Comparison of ENCODE assay signal across 31 mouse cellular contexts in the genomic region with DNA sequence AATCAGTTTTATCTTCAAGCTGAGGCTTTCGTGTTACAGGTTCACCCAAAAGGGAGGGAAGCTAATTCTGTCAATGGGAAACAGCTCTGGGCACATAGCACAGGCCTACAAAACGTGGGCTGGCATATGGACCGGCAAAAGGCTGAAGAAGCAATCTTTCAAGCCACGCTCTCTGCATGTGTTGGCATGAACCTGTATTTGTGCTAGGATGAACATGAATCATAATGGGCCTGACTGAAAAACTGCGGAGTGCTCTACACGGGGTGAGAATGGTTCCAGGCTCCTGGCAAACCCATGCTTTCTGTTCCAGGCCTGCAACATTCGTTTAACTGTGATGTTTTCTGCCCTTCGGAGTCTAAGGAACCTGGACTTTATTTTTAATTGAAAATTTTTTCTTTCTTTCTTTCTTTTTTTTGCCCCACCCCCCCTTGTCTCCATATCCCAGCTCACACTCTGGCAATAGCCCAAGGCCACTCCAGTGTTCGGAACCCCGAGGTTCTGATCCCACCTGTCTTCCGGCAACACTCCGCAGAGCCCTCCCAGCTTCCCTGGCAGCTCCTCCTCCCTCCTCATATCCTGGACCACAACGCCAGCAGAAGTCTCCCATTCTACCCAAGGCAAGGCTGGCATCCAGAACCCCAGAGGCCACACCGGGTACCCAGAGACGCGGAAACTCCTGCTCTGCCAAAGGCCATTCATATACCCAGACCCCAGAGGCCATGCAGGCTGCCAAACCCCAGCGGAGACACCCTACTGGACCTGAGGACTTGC. TPM values are rescaled to one million over a fixed set of nuclear protein-coding genes. Genes with fewer than 3 reads are reported as not detected.
A peak's percentile ranks its signal among the peaks of the same experiment; 100 is the strongest.
DNase-seq lines count a peak whose midpoint lies in the region; ATAC-seq and TF ChIP-seq lines count a peak whose summit lies in the region.
"Had no signal": no experiment of that assay in that cellular context is flagged by ENCODE, and none has a peak within 500 bp of the region (broad histone marks: within the 10 kb centered on the region; RNA-seq: fewer than 3 reads in every experiment).

No protein-coding gene starts in this region.

- H3K27ac ChIP-seq in hindbrain, postnatal 0 days, result no peak overlapping the region
- no peak overlapping the region for H3K27ac ChIP-seq in hindbrain, embryonic 16.5 days (ENCODE audit: low read depth, low read length)
- no peak overlapping the region for H3K27ac ChIP-seq in liver, embryonic 11.5 days (ENCODE audit: low read depth, low read length)
- H3K27ac ChIP-seq: embryonic facial prominence, embryonic 12.5 days; heart, embryonic 10.5 days; hindbrain, embryonic 13.5 days; left cerebral cortex, adult 2 months; limb, embryonic 10.5 days; limb, embryonic 15.5 days; liver, embryonic 14.5 days; macrophage; midbrain, embryonic 13.5 days had no signal

- no peak overlapping the region for H3K4me3 ChIP-seq in hindbrain, postnatal 0 days (ENCODE audit: low read length)
- H3K4me3 ChIP-seq in hindbrain, embryonic 16.5 days (ENCODE audit: low read length), result no peak overlapping the region
- H3K4me3 ChIP-seq in liver, embryonic 11.5 days (ENCODE audit: low read depth, low read length), result no peak overlapping the region
- H3K4me3 ChIP-seq: embryonic facial prominence, embryonic 12.5 days; heart, embryonic 10.5 days; hindbrain, embryonic 13.5 days; left cerebral cortex, adult 2 months; limb, embryonic 10.5 days; limb, embryonic 15.5 days; midbrain, embryonic 13.5 days had no signal

- H3K9ac ChIP-seq in hindbrain, postnatal 0 days (replicated peaks; ENCODE audit: low read length), result no peak overlapping the region
- no peak overlapping the region for H3K9ac ChIP-seq in hindbrain, embryonic 16.5 days (ENCODE audit: low read depth, low read length)
- no peak overlapping the region for H3K9ac ChIP-seq in liver, embryonic 11.5 days (ENCODE audit: low read depth, low read length)
- H3K9ac ChIP-seq: embryonic facial prominence, embryonic 12.5 days; hindbrain, embryonic 13.5 days; limb, embryonic 15.5 days; liver, embryonic 14.5 days; midbrain, embryonic 13.5 days had no signal

- no peak overlapping the region for H3K4me2 ChIP-seq in hindbrain, postnatal 0 days (ENCODE audit: low read depth, low read length)
- H3K4me2 ChIP-seq in hindbrain, embryonic 16.5 days (ENCODE audit: low read length), result no peak overlapping the region
- no peak overlapping the region for H3K4me2 ChIP-seq in liver, embryonic 11.5 days
- H3K4me2 ChIP-seq: embryonic facial prominence, embryonic 12.5 days; hindbrain, embryonic 13.5 days; limb, embryonic 15.5 days; midbrain, embryonic 13.5 days had no signal

- no peaks in the 10 kb centered on the region for H3K9me3 ChIP-seq in hindbrain, postnatal 0 days (ENCODE audit: low read length)
- no peaks in the 10 kb centered on the region for H3K9me3 ChIP-seq in hindbrain, embryonic 16.5 days (ENCODE audit: control insufficient read depth, low read length)
- no peaks in the 10 kb centered on the region for H3K9me3 ChIP-seq in liver, embryonic 11.5 days (ENCODE audit: control insufficient read depth, low read length)
- H3K9me3 ChIP-seq: embryonic facial prominence, embryonic 12.5 days; G1E; heart, embryonic 10.5 days; hindbrain, embryonic 13.5 days; limb, embryonic 10.5 days; limb, embryonic 15.5 days; midbrain, embryonic 13.5 days had no signal

- TF ChIP-seq CTCF in hindbrain, postnatal 0 days (IDR thresholded peaks at IDR 0.05; ENCODE audit: low read depth), result no peak

- 64% methylated on average over 17 of the region's 17 CpGs for WGBS in hindbrain, postnatal 0 days
- 77% methylated on average over 17 of the region's 17 CpGs for WGBS in hindbrain, embryonic 16.5 days
- 86% methylated on average over 17 of the region's 17 CpGs for WGBS in liver, embryonic 11.5 days

- H3K27me3 ChIP-seq in hindbrain, postnatal 0 days (ENCODE audit: insufficient read depth, low read length), result no peaks in the 10 kb centered on the region
- H3K27me3 ChIP-seq in hindbrain, embryonic 16.5 days (replicated peaks; ENCODE audit: control insufficient read depth, insufficient read depth, low read length), result no peaks in the 10 kb centered on the region
- no peaks in the 10 kb centered on the region for H3K27me3 ChIP-seq in liver, embryonic 11.5 days (replicated peaks; ENCODE audit: control insufficient read depth, insufficient read depth, low read length)
- H3K27me3 ChIP-seq: embryonic facial prominence, embryonic 12.5 days; hindbrain, embryonic 13.5 days; limb, embryonic 15.5 days; midbrain, embryonic 13.5 days had no signal

- H3K4me1 ChIP-seq in hindbrain, postnatal 0 days (ENCODE audit: insufficient read depth, low read length), result no peaks in the 10 kb centered on the region
- no peaks in the 10 kb centered on the region for H3K4me1 ChIP-seq in hindbrain, embryonic 16.5 days (ENCODE audit: control insufficient read depth, insufficient read depth, low read depth, low read length)
- H3K4me1 ChIP-seq in liver, embryonic 11.5 days (replicated peaks; ENCODE audit: control insufficient read depth, insufficient read depth, low read length), result no peaks in the 10 kb centered on the region
- H3K4me1 ChIP-seq: embryonic facial prominence, embryonic 12.5 days; hindbrain, embryonic 13.5 days; limb, embryonic 10.5 days; limb, embryonic 15.5 days; midbrain, embryonic 13.5 days had no signal

- peak; percentile 61 for DNase-seq in hindbrain, postnatal 0 days (ENCODE audit: low spot score)
- peak; percentile 33 for DNase-seq in cerebellum, adult 11 months
- DNase-seq in cerebellum, adult 9-10 months, result peak; percentile 52
- peak; percentile 62 to 67 for DNase-seq in cerebellum, postnatal 36 days
- no peak for DNase-seq in MN1 (ENCODE audit: low spot score)
- DNase-seq in liver, embryonic 11.5 days (ENCODE audit: low spot score), result no peak
- DNase-seq: adrenal gland, postnatal 10 days; embryo, embryonic 11 days; gastrocnemius, postnatal 25 days; heart, adult 11 months; heart, postnatal 4 days; kidney, adult 11 months; kidney, postnatal 25 days; lung, adult 2 months; lung, postnatal 10 days; right cerebral cortex, postnatal 4 days; thymus, postnatal 4 days had no signal

- no peaks in the 10 kb centered on the region for H3K36me3 ChIP-seq in hindbrain, postnatal 0 days (ENCODE audit: insufficient read depth, low read length)
- no peaks in the 10 kb centered on the region for H3K36me3 ChIP-seq in hindbrain, embryonic 16.5 days (ENCODE audit: control insufficient read depth, insufficient read depth, low read length)
- H3K36me3 ChIP-seq in liver, embryonic 11.5 days (ENCODE audit: control insufficient read depth, insufficient read depth, low read length), result no peaks in the 10 kb centered on the region
- H3K36me3 ChIP-seq: embryonic facial prominence, embryonic 12.5 days; G1E; heart, embryonic 10.5 days; hindbrain, embryonic 13.5 days; limb, embryonic 10.5 days; limb, embryonic 15.5 days; midbrain, embryonic 13.5 days had no signal

- peak; percentile 53; the same call in 1 of the 2 replicates for ATAC-seq in hindbrain, postnatal 0 days
- no peak for ATAC-seq in hindbrain, embryonic 16.5 days
- ATAC-seq in liver, embryonic 11.5 days (replicated peaks; ENCODE audit: low FRiP score), result no peak
- ATAC-seq: forebrain, embryonic 14.5 days; inflammation-experienced regulatory T-cells, adult 6 months; midbrain, embryonic 13.5 days; Patski had no signal

RNA-seq across cellular contexts. Expression of a gene that starts 36.4 kb away (rescaled TPM):
- 12.4 and 20.5 TPM in 2 replicates for total RNA-seq in hindbrain, postnatal 0 days (2014; rRNA removed)
- polyA plus RNA-seq in hindbrain, postnatal 0 days (2015; fragmentation: Nextera tagmentation; extraction: Ambion mirVana), result 31.5 and 40.8 TPM in 2 replicates
- 47.3 and 49.1 TPM in 2 replicates for polyA plus RNA-seq in hindbrain, embryonic 16.5 days (2015; fragmentation: Nextera tagmentation; extraction: Ambion mirVana)
- 14.5 and 15.7 TPM in 2 replicates for polyA plus RNA-seq in liver, embryonic 11.5 days (2014; fragmentation: Nextera tagmentation; extraction: Ambion mirVana)
- polyA plus RNA-seq: G1E had no signal

RNA-seq across cellular contexts. Expression of a gene that starts 42.2 kb away (rescaled TPM):
- 159 and 176 TPM in 2 replicates for total RNA-seq in hindbrain, postnatal 0 days (2014; rRNA removed)
- 68.1 and 69.6 TPM in 2 replicates for polyA plus RNA-seq in hindbrain, postnatal 0 days (2015; fragmentation: Nextera tagmentation; extraction: Ambion mirVana)
- 74.9 and 84.2 TPM in 2 replicates for polyA plus RNA-seq in hindbrain, embryonic 16.5 days (2015; fragmentation: Nextera tagmentation; extraction: Ambion mirVana)
- polyA plus RNA-seq in liver, embryonic 11.5 days (2014; fragmentation: Nextera tagmentation; extraction: Ambion mirVana), result 6.6 and 9.3 TPM in 2 replicates
- polyA plus RNA-seq: G1E had no signal

Comparison
In these comparisons a context has a peak if more than half of its experiments do, and no peak if none do; other contexts are left out.
1. DNase-seq: peak in hindbrain, postnatal 0 days (single experiment), cerebellum, adult 11 months (single experiment), cerebellum, adult 9-10 months (single experiment) and cerebellum, postnatal 36 days (2 of 2); none in MN1 (single experiment) and liver, embryonic 11.5 days (single experiment).